Mouse (Mus musculus) kidney, embryonic 16.5 days (tissue): Measurements from ENCODE around the gene Fam173a. TPM values are rescaled to one million over a fixed set of nuclear protein-coding genes. Genes with fewer than 3 reads are reported as not detected.
"Not testable (repeated sequence)": the region's sequence is repeated elsewhere in the genome, so short reads cannot be mapped to it uniquely, and the experiment has no call there.

Source experiments
- ATAC-seq: fragments of 200-750 bp; cut with Nextera tagmentation; 2 replicates; pipeline ENCODE4 v1.8.0; 2017; ENCODE audit warnings: moderate TSS enrichment; ENCODE audit not compliant: low FRiP score, low TSS enrichment
- H3K27ac ChIP-seq: fragments of 300-500 bp; sonication (generic); 2 replicates; pipeline ENCODE4 v1.5.1; 2014; ENCODE audit warnings: low read length
- H3K27me3 ChIP-seq: fragments of 300-500 bp; sonication (generic); 2 replicates; pipeline ENCODE4 v1.6.1; 2014; ENCODE audit warnings: low read length, control low read depth, mixed read lengths; ENCODE audit not compliant: insufficient read depth
- H3K36me3 ChIP-seq: fragments of 300-500 bp; sonication (generic); 2 replicates; pipeline ENCODE4 v1.6.1; 2014; ENCODE audit warnings: low read length, control low read depth, mixed read lengths; ENCODE audit not compliant: insufficient read depth
- H3K4me1 ChIP-seq: fragments of 300-500 bp; sonication (generic); 2 replicates; pipeline ENCODE4 v1.6.1; 2014; ENCODE audit warnings: low read length, control low read depth, mixed read lengths; ENCODE audit not compliant: insufficient read depth
- H3K4me2 ChIP-seq: fragments of 300-500 bp; sonication (generic); replicated peaks from 2 replicates; pipeline ENCODE4 v1.6.1; 2014; ENCODE audit warnings: low read depth, low read length
- H3K4me3 ChIP-seq: fragments of 300-500 bp; sonication (generic); 2 replicates; pipeline ENCODE4 v1.5.1; 2014; ENCODE audit warnings: mild to moderate bottlenecking, low read length
- H3K9ac ChIP-seq: fragments of 300-500 bp; sonication (generic); replicated peaks from 2 replicates; pipeline ENCODE4 v1.6.1; 2014; ENCODE audit warnings: low read length
- H3K9me3 ChIP-seq: fragments of 300-500 bp; sonication (generic); 2 replicates; pipeline ENCODE4 v1.6.1; 2016; ENCODE audit warnings: low read length, control low read depth
- WGBS: fragments of 180-500 bp; shearing (Covaris S2); extraction: QIAGEN DNeasy Blood & Tissue Kit; methylation state at CpG from one replicate; pipeline ENCODE4 v1.1.7; 2014; 5-methylcytosine and 5-hydroxymethylcytosine counted together
- microRNA-seq: library from miRNA; unstranded; fragments of <30 nt; microRNA quantifications from one replicate; pipeline ENCODE4, GENCODE M21; 2016
- polyA plus RNA-seq: library from polyadenylated mRNA; unstranded; fragments of >200 nt; fragmentation: Nextera tagmentation; extraction: Ambion mirVana; gene quantifications from 2 replicates; pipeline ENCODE4 v1.2.1, GENCODE M21; 2015

Fam173a gene
- polyA plus RNA-seq, 1 experiment from 2014 or later = 109 TPM

GRCm38 (mm10) chr17:25751446-25751845, 41.3 kb downstream of the Fam173a start:
- WGBS = 17% methylated on average over 5 of the region's 5 CpGs
- Histone ChIP-seq H3K4me2 (no peak overlapping the region), H3K4me3 (no peak overlapping the region), H3K27me3 (no peaks in the 10 kb centered on the region), H3K27ac (no peak overlapping the region), H3K4me1 (no peaks in the 10 kb centered on the region), H3K9me3 (no peaks in the 10 kb centered on the region), H3K36me3 (no peaks in the 10 kb centered on the region), H3K9ac (no peak overlapping the region)
- no peak for ATAC-seq

DNA sequence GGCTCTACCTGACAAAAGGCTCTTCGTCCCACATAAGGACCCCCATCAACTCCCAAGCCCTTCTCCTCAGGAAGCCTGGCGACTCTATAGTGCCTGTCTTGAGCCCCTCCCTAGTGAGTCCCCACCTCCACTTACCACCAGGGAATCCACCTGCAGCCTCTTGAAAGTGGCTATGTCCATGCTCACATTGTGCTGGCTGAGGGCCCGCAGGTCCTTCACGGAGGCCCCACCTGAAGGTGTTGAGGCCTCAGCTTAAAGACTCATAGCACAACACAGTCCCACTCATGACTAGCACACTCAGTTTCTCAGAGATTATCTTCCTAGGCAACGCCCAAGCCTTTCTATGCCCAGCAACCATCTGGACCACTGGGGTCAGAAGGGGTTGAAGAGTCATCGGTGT, 43.4 kb downstream of the Fam173a start:
- Histone ChIP-seq H3K9ac (no peak overlapping the region), H3K9me3 (no peaks in the 10 kb centered on the region), H3K27ac (no peak overlapping the region), H3K36me3 (no peaks in the 10 kb centered on the region), H3K4me2 (no peak overlapping the region), H3K4me1 (no peaks in the 10 kb centered on the region), H3K4me3 (no peak overlapping the region), H3K27me3 (no peaks in the 10 kb centered on the region)
- ATAC-seq = no peak
- 87% methylated on average over 6 of the region's 6 CpGs for WGBS

DNA sequence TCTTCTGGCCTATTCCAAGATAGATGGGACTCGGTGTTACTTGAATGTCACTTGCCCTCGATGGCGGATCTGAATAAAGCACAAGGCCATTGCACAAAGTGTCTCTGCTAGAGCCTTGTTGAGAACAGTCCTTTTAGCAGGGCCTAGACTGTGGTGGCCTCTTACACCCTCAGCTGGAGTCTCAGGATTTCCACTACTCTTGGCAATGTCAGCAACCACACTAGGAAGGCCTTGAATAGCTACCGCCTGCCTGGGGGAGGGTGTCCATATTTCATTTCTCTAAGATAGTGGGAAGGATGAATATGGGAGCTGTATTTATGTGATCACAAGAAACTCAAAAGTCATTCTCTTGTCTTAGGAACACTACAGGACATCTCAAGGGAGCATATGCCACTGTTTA, 44.5 kb downstream of the Fam173a start:
- H3K9ac ChIP-seq = no peak overlapping the region
- no peak for ATAC-seq
- no peaks in the 10 kb centered on the region for H3K4me1 ChIP-seq
- no peaks in the 10 kb centered on the region for H3K36me3 ChIP-seq
- H3K4me3 ChIP-seq = no peak overlapping the region
- H3K4me2 ChIP-seq = no peak overlapping the region
- H3K9me3 ChIP-seq = no peaks in the 10 kb centered on the region
- H3K27ac ChIP-seq = no peak overlapping the region
- WGBS = 90% methylated on average over 4 of the region's 4 CpGs
- no peaks in the 10 kb centered on the region for H3K27me3 ChIP-seq

DNA sequence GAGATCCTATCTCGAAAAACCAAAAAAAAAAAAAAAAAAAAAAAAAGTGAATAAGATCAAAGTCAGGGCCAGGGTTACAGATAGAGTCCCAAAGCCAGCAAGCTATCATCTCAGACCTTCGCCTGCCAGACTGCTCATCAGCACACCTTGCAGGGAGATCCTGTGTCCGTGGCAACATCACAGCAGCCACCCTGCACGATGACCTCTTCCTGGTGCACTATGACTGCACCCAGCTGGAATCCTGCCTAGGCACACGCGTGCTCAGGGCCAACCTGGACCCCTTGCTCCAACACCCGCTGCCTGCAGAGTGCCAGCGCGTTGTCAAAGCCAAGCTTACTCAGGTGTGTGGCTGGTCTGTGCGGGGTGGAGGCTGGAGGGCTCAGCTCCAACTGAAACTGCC, 48.4 kb downstream of the Fam173a start:
- H3K4me1 ChIP-seq = no peaks in the 10 kb centered on the region
- WGBS = 72% methylated on average over 10 of the region's 10 CpGs

GRCm38 (mm10) chr17:25743831-25744230, 48.9 kb downstream of the Fam173a start:
- H3K4me2 ChIP-seq = no peak overlapping the region
- H3K27me3 ChIP-seq = no peaks in the 10 kb centered on the region
- no peak overlapping the region for H3K9ac ChIP-seq
- no peaks in the 10 kb centered on the region for H3K36me3 ChIP-seq
- H3K4me1 ChIP-seq = no peaks in the 10 kb centered on the region
- WGBS = 94% methylated on average over 9 of the region's 9 CpGs
- no peak overlapping the region for H3K4me3 ChIP-seq
- no peak overlapping the region for H3K27ac ChIP-seq
- ATAC-seq = no peak
- H3K9me3 ChIP-seq = no peaks in the 10 kb centered on the region

More for the DNA sequence above, 48.4 kb downstream of the Fam173a start:
- ATAC-seq = no peak
- Histone ChIP-seq H3K9ac (no peak overlapping the region), H3K9me3 (no peaks in the 10 kb centered on the region), H3K27ac (no peak overlapping the region), H3K4me3 (no peak overlapping the region), H3K4me2 (no peak overlapping the region), H3K36me3 (no peaks in the 10 kb centered on the region), H3K27me3 (no peaks in the 10 kb centered on the region)

- not testable (repeated sequence) for H3K9me3 ChIP-seq, H3K4me2 ChIP-seq, ATAC-seq, H3K27me3 ChIP-seq, H3K9ac ChIP-seq, H3K4me1 ChIP-seq, H3K27ac ChIP-seq, H3K4me3 ChIP-seq, H3K36me3 ChIP-seq
- WGBS = 76% methylated on average over 12 of the region's 12 CpGs
Measured at GRCm38 (mm10) chr17:25741471-25741870, 51.2 kb downstream of the Fam173a start.

Small RNA genes lying within 50 kb of the gene (microRNA-seq; reads per million reads assigned to microRNA genes)
- not detected for gene Gm25083
- gene Mir3082 = not detected
- gene Mir6966 = not detected

Other genes with a start within 250 kb of the Fam173a start
- gene Sox8, start 222.2 kb downstream of the Fam173a start, polyA plus RNA-seq = 3.3 and 5.3 TPM in 2 replicates
- gene Lmf1, start 213.8 kb downstream of the Fam173a start, polyA plus RNA-seq = 32.7 and 35.4 TPM in 2 replicates
- gene Gng13, start 75.7 kb downstream of the Fam173a start, polyA plus RNA-seq = 0.40 and 1.2 TPM in 2 replicates
- gene Chtf18, start 65.5 kb downstream of the Fam173a start, polyA plus RNA-seq = 38.1 and 41.2 TPM in 2 replicates
- gene Rpusd1, start 65.2 kb downstream of the Fam173a start, polyA plus RNA-seq = 26.2 and 26.8 TPM in 2 replicates
- gene Mslnl, start 56.9 kb downstream of the Fam173a start, polyA plus RNA-seq = not detected in 2 replicates
- 6.9 and 7.8 TPM in 2 replicates for gene Msln, start 38.5 kb downstream of the Fam173a start, polyA plus RNA-seq
- gene Narfl, start 19.1 kb downstream of the Fam173a start, polyA plus RNA-seq = 37.9 and 39.2 TPM in 2 replicates
- 79.8 and 83.7 TPM in 2 replicates for gene Haghl, start 7.2 kb downstream of the Fam173a start, polyA plus RNA-seq
- 0.16 and 0.46 TPM in 2 replicates for gene Ccdc78, start 6.3 kb downstream of the Fam173a start, polyA plus RNA-seq
- gene AC134908.4, start 2.8 kb upstream of the Fam173a start, polyA plus RNA-seq = 0.40 and 0.57 TPM in 2 replicates
- 56.8 and 57.1 TPM in 2 replicates for gene Metrn, start 4.2 kb upstream of the Fam173a start, polyA plus RNA-seq
- gene Fbxl16, start 16.2 kb upstream of the Fam173a start, polyA plus RNA-seq = 1.4 and 2.0 TPM in 2 replicates
- gene Wdr24, start 30.7 kb upstream of the Fam173a start, polyA plus RNA-seq = 33.1 and 35.3 TPM in 2 replicates
- 72.3 and 73.0 TPM in 2 replicates for gene Jmjd8, start 36.0 kb upstream of the Fam173a start, polyA plus RNA-seq
- 387 and 393 TPM in 2 replicates for gene Stub1, start 40.5 kb upstream of the Fam173a start, polyA plus RNA-seq
- 3.3 and 4.0 TPM in 2 replicates for gene Rhbdl1, start 44.4 kb upstream of the Fam173a start, polyA plus RNA-seq
- gene Gm20683, start 48.9 kb upstream of the Fam173a start, polyA plus RNA-seq = 4.0 and 4.3 TPM in 2 replicates
- gene Rhot2, start 52.0 kb upstream of the Fam173a start, polyA plus RNA-seq = 29.3 and 32.5 TPM in 2 replicates
- gene Wdr90, start 68.6 kb upstream of the Fam173a start, polyA plus RNA-seq = 33.1 and 33.5 TPM in 2 replicates
- 72.9 and 79.2 TPM in 2 replicates for gene Mcrip2, start 75.9 kb upstream of the Fam173a start, polyA plus RNA-seq
- 100 and 102 TPM in 2 replicates for gene Mettl26, start 82.2 kb upstream of the Fam173a start, polyA plus RNA-seq
- 0.71 and 1.0 TPM in 2 replicates for gene Wfikkn1, start 88.0 kb upstream of the Fam173a start, polyA plus RNA-seq
- gene Rab40c, start 126.8 kb upstream of the Fam173a start, polyA plus RNA-seq = 33.5 and 33.7 TPM in 2 replicates
- gene Pigq, start 152.0 kb upstream of the Fam173a start, polyA plus RNA-seq = 85.8 and 95.9 TPM in 2 replicates
- 1.8 and 3.7 TPM in 2 replicates for gene Nhlrc4, start 152.1 kb upstream of the Fam173a start, polyA plus RNA-seq
- 8.1 and 9.5 TPM in 2 replicates for gene A930017K11Rik, start 159.7 kb upstream of the Fam173a start, polyA plus RNA-seq
- 26.0 and 30.7 TPM in 2 replicates for gene Capn15, start 192.9 kb upstream of the Fam173a start, polyA plus RNA-seq